Mouse (Mus musculus) ES-E14 (cell line): ENCODE measurements around the gene Tmem59l.

Experiments used
- CHD2 ChIP-seq: IDR thresholded peaks from 2 replicates; pipeline ENCODE4 v1.6.1; 2014; ENCODE audit warnings: mild to moderate bottlenecking, low read depth, low read length, inconsistent platforms
- MAFK ChIP-seq: IDR thresholded peaks from 2 replicates; pipeline ENCODE4 v1.6.1; 2014; ENCODE audit warnings: mild to moderate bottlenecking, low read depth, low read length, inconsistent platforms; ENCODE audit not compliant: insufficient read depth
- ZC3H11A ChIP-seq: IDR thresholded peaks from 2 replicates; pipeline ENCODE4 v1.6.1; 2012; ENCODE audit warnings: low read depth, mild to moderate bottlenecking, inconsistent platforms, low read length, borderline replicate concordance
- ZNF384 ChIP-seq: IDR thresholded peaks from 2 replicates; pipeline ENCODE4 v1.6.1; 2012; ENCODE audit warnings: low read depth, low read length, inconsistent platforms

DNA sequence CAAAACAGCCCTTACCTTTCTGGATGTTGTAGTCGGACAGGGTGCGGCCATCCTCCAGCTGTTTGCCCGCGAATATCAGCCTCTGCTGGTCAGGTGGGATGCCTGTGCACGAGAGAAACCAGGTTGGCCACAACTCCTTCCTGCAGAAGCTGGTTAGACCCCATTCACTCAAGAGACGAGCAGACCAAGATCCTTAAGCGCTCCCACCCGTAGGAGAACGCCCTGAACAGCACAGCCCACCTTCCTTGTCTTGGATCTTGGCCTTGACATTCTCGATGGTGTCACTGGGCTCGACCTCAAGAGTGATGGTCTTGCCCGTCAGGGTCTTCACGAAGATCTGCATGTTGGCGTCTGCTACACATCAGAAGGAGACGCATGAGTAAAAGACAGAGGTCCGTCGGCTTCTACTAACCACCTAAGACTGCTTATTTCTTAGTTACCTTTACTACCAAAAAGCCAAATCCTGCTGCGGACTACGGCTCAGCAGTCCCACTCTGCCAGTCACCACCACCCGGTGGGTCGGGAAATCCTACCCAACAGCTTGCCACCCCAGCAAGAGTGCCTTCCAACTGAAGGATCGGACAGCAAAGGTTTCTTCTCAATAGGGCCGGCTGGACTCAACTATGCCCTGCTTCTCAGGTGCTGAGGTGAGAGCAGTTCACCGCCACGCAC lies 22.3 kb upstream of the Tmem59l start:
- TF ChIP-seq MAFK: no peak
- TF ChIP-seq CHD2: no peak
- TF ChIP-seq ZC3H11A: no peak
- no peak for TF ChIP-seq ZNF384
